Mouse (Mus musculus) lung, postnatal 0 days (tissue): ENCODE data around the gene Sh3bp1. TPM values are rescaled to one million over a fixed set of nuclear protein-coding genes. Genes with fewer than 3 reads are reported as not detected.
A peak's percentile ranks its signal among the peaks of the same experiment; 100 is the strongest.

ENCODE experiments used
- ATAC-seq: fragments of 200-750 bp; cut with Nextera tagmentation; 2 replicates; pipeline ENCODE4 v1.8.0; 2017; ENCODE audit warnings: moderate library complexity
- DNase-seq: peaks from one replicate; pipeline ENCODE4 v3.0.0-alpha.2; 2016; ENCODE audit warnings: low spot score
- H3K27ac ChIP-seq: fragments of 300-500 bp; sonication (generic); 2 replicates; pipeline ENCODE4 v1.5.1; 2014; ENCODE audit warnings: antibody characterized with exemption, mild to moderate bottlenecking, low read length, mixed read lengths
- H3K27me3 ChIP-seq: fragments of 300-500 bp; sonication (generic); replicated peaks from 2 replicates; pipeline ENCODE4 v1.6.1; 2014; ENCODE audit warnings: low read length, mixed read lengths; ENCODE audit not compliant: insufficient read depth
- H3K36me3 ChIP-seq: fragments of 300-500 bp; sonication (generic); 2 replicates; pipeline ENCODE4 v1.6.1; 2014; ENCODE audit warnings: low read length, mixed read lengths; ENCODE audit not compliant: insufficient read depth
- H3K4me1 ChIP-seq: fragments of 300-500 bp; sonication (generic); 2 replicates; pipeline ENCODE4 v1.6.1; 2014; ENCODE audit warnings: antibody characterized with exemption, low read depth, low read length, mixed read lengths; ENCODE audit not compliant: insufficient read depth
- H3K4me2 ChIP-seq: fragments of 300-500 bp; sonication (generic); replicated peaks from 2 replicates; pipeline ENCODE4 v1.6.1; 2014; ENCODE audit warnings: low read depth, mild to moderate bottlenecking, low read length, moderate library complexity, mixed read lengths
- H3K4me3 ChIP-seq: fragments of 300-500 bp; sonication (generic); 2 replicates; pipeline ENCODE4 v1.5.1; 2014; ENCODE audit warnings: low read depth, low read length
- H3K9ac ChIP-seq: fragments of 300-500 bp; sonication (generic); replicated peaks from 2 replicates; pipeline ENCODE4 v1.6.1; 2014; ENCODE audit warnings: low read depth, mild to moderate bottlenecking
- H3K9me3 ChIP-seq: fragments of 300-500 bp; sonication (generic); 2 replicates; pipeline ENCODE4 v1.6.1; 2016; ENCODE audit warnings: low read length, mixed read lengths
- CTCF ChIP-seq: IDR thresholded peaks from 2 replicates; pipeline ENCODE4 v1.5.1; 2016; ENCODE audit warnings: antibody characterized with exemption, mild to moderate bottlenecking
- EP300 ChIP-seq: IDR thresholded peaks from 2 replicates; pipeline ENCODE4 v1.6.1; 2016; ENCODE audit warnings: antibody characterized with exemption, mild to moderate bottlenecking, control low read depth
- WGBS: fragments of 180-500 bp; shearing (Covaris S2); extraction: QIAGEN DNeasy Blood & Tissue Kit; methylation state at CpG from one replicate; pipeline ENCODE4 v1.1.7; 2014; 5-methylcytosine and 5-hydroxymethylcytosine counted together
- polyA plus RNA-seq: library from polyadenylated mRNA; unstranded; fragments of >200 nt; fragmentation: Nextera tagmentation; extraction: Ambion mirVana; gene quantifications from 2 replicates; pipeline ENCODE4 v1.2.1, GENCODE M21; 2015

Gene Sh3bp1
- polyA plus RNA-seq, 1 experiment from 2014 or later = 12.7 TPM

GRCm38 (mm10) chr15:78925129-78925528, 25.6 kb downstream of the Sh3bp1 start:
- DNase-seq = no peak
- TF ChIP-seq EP300 = no peak
- no peak for TF ChIP-seq CTCF
- H3K27ac ChIP-seq = no peak overlapping the region
- peaks cover 16% of the 10 kb centered on the region; the same call in 1 of the 2 replicates for H3K4me1 ChIP-seq
- H3K36me3 ChIP-seq = no peaks in the 10 kb centered on the region
- no peak for ATAC-seq
- no peaks in the 10 kb centered on the region for H3K9me3 ChIP-seq
- 29% methylated on average over 8 of the region's 8 CpGs for WGBS
- H3K4me2 ChIP-seq = no peak overlapping the region
- H3K4me3 ChIP-seq = no peak overlapping the region
- no peak overlapping the region for H3K9ac ChIP-seq
- H3K27me3 ChIP-seq = no peaks in the 10 kb centered on the region

- peak; percentile 76 for ATAC-seq
- peak within 1 kb of the TSS; percentile 1; the same call in 1 of the 2 replicates for H3K9ac ChIP-seq
- WGBS = 7% methylated on average over 20 of the region's 20 CpGs
- H3K36me3 ChIP-seq = no peaks in the 10 kb centered on the region
- H3K4me1 ChIP-seq = peaks cover 16% of the 10 kb centered on the region; the same call in 1 of the 2 replicates
- peak; percentile 86 for DNase-seq
- TF ChIP-seq EP300 (no peak), CTCF (no peak)
- H3K9me3 ChIP-seq = no peaks in the 10 kb centered on the region
- H3K4me3 ChIP-seq = peak within 1 kb of the TSS; percentile 36
- H3K27me3 ChIP-seq = no peaks in the 10 kb centered on the region
- H3K27ac ChIP-seq = peak within 1 kb of the TSS; percentile 68
- H3K4me2 ChIP-seq = peak within 1 kb of the TSS; percentile 64
These were observed 26.7 kb downstream of the Sh3bp1 start, which contains the start of gene Lgals1 for GRCm38 (mm10) chr15:78926021-78926919. Lgals1 (plus strand) TSS chr15:78926725.

GRCm38 (mm10) chr15:78927021-78927787, 27.6 kb downstream of the Sh3bp1 start:
- Histone ChIP-seq H3K9ac (peak overlapping the region; percentile 1; the same call in 1 of the 2 replicates), H3K36me3 (no peaks in the 10 kb centered on the region), H3K9me3 (no peaks in the 10 kb centered on the region), H3K4me2 (peak overlapping the region; percentile 64), H3K27ac (peak overlapping the region; percentile 68), H3K4me3 (peak overlapping the region; percentile 36), H3K27me3 (no peaks in the 10 kb centered on the region), H3K4me1 (peaks cover 16% of the 10 kb centered on the region; the same call in 1 of the 2 replicates)
- WGBS = 23% methylated on average over 15 of the region's 15 CpGs
- ATAC-seq = peak; percentile 9; the same call in 1 of the 2 replicates
- no peak for TF ChIP-seq EP300
- TF ChIP-seq CTCF = no peak
- DNase-seq = no peak

DNA sequence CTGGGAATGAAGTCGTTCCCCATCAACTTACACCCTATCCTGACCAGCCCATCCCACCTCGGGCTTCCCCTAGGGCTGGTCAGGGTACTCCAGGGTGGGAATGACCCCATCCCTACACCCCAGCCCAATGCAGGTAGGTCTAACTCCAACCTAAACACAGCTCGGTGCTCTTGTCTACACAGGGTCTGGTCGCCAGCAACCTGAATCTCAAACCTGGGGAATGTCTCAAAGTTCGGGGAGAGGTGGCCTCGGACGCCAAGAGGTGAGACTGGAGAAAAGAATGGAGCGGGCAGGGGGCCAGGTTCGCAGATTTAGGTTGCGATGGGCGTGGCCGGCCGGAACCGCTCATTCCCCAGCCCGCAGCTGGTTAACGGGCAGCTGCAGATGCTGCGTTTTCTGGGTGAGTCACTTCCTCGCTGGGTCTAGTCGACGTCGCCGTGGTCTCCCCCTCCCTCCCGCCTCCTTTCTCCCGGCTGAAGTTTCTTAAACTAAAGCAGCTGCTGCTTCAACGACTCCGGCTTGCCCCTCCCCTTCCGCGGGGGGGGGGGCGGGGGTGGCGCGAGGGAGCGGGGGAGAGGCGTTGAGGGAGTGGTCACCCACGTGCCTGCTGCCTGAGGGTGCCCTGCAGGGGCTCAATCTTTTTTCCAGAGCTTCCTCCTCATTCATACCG, 28.4 kb downstream of the Sh3bp1 start:
- peak; percentile 96 for DNase-seq
- 0 out of 2 replicates have a peak overlapping the region, but pooled peaks have one; percentile 1 for H3K9ac ChIP-seq
- TF ChIP-seq CTCF (no peak), EP300 (no peak)
- H3K4me3 ChIP-seq = peak overlapping the region; percentile 36
- peak; percentile 73 for ATAC-seq
- H3K4me1 ChIP-seq = peaks cover 16% of the 10 kb centered on the region; the same call in 1 of the 2 replicates
- peak overlapping the region; percentile 64 for H3K4me2 ChIP-seq
- under 1% methylated on average over 26 of the region's 35 CpGs for WGBS
- H3K27me3 ChIP-seq = no peaks in the 10 kb centered on the region
- H3K27ac ChIP-seq = peak overlapping the region; percentile 68
- no peaks in the 10 kb centered on the region for H3K9me3 ChIP-seq
- no peaks in the 10 kb centered on the region for H3K36me3 ChIP-seq

DNA sequence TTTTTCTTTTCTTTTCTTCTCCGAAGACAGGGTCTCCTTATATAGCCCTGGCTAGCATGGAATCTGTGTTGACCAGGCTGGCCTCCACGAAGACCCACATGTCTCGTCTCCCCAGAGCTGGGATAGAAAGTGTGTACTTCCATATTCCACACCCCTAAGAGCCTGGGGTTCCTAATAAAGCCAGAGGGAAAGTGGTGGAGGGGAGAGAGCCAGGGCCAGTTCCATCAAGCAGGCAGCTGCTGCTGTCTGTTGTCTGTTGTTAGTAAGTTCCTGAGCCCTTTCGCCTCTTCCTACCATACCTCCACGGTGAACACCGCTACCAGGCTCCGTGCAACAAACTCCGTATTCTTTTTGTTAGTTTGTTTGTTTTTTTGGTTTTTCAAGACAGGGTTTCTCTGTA, 29.0 kb downstream of the Sh3bp1 start:
- no peaks in the 10 kb centered on the region for H3K36me3 ChIP-seq
- H3K4me2 ChIP-seq = peak overlapping the region; percentile 64
- H3K4me3 ChIP-seq = 0 out of 2 replicates have a peak overlapping the region, but pooled peaks have one; percentile 36
- ATAC-seq (no peak), DNase-seq (no peak)
- no peak overlapping the region for H3K9ac ChIP-seq
- H3K27ac ChIP-seq = peak overlapping the region; percentile 15; the same call in 1 of the 2 replicates
- peaks cover 16% of the 10 kb centered on the region; the same call in 1 of the 2 replicates for H3K4me1 ChIP-seq
- TF ChIP-seq CTCF (no peak), EP300 (no peak)
- no peaks in the 10 kb centered on the region for H3K27me3 ChIP-seq
- no peaks in the 10 kb centered on the region for H3K9me3 ChIP-seq
- WGBS = 58% methylated on average over 7 of the region's 8 CpGs
